Mouse (Mus musculus) cerebellum, adult 2 months (tissue): ENCODE results near the gene Akt1s1.

Experiments
- CTCF ChIP-seq: fragments of 200-500 bp; IDR thresholded peaks from 2 replicates; pipeline ENCODE4 v1.5.1; 2011; ENCODE audit warnings: low read depth, mild to moderate bottlenecking, control low read depth, low read length, moderate library complexity, borderline replicate concordance; ENCODE audit not compliant: insufficient read depth
- POLR2A ChIP-seq: fragments of 200-500 bp; IDR thresholded peaks from 2 replicates; pipeline ENCODE4 v1.6.1; 2011; ENCODE audit warnings: low read length, control low read depth, borderline replicate concordance; ENCODE audit not compliant: insufficient read depth

DNA sequence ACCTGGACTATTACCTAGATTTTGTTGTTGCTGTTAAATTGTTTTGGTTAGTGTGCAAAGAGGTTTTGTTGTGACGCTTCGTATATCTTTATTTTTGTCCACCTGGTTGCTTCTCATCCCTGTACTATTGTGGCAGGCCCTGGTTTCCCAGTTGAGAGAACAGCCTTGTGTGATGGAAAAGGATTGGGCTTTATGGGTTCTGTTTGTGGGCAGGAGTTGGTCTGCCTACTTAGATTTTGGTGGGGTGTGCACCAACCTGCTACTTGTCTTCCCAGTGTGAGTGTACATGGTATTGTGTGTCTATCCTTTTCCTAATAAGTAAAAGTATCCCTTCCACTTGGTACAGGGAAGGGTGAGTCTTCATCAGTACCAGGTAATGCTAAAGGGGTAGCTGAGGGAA is 29.4 kb upstream of the Akt1s1 start:
- TF ChIP-seq CTCF (no peak), POLR2A (no peak)
